Mouse (Mus musculus) spleen, adult 2 months (tissue): ENCODE results near the gene Grm7. TPM values are rescaled to one million over a fixed set of nuclear protein-coding genes. Genes with fewer than 3 reads are reported as not detected.

Source experiments
- DNase-seq, 2 experiments: peaks; one replicate each; pipeline versions ENCODE4 v3.0.0 to v3.0.0-alpha.2; 2012 to 2021; ENCODE audit warnings: low spot score in 2 of 2, low read depth in 1 of 2
- H3K27ac ChIP-seq: fragments of 200-500 bp; 2 replicates; pipeline ENCODE4 v1.5.1; 2012; ENCODE audit warnings: low read length, inconsistent platforms; ENCODE audit not compliant: insufficient read depth
- H3K27me3 ChIP-seq: fragments of 200-500 bp; 2 replicates; pipeline ENCODE4 v1.6.1; 2012; ENCODE audit warnings: mild to moderate bottlenecking, moderate library complexity, low read length, inconsistent platforms; ENCODE audit not compliant: control insufficient read depth, insufficient read depth
- H3K36me3 ChIP-seq: fragments of 200-500 bp; 2 replicates; pipeline ENCODE4 v1.6.1; 2012; ENCODE audit warnings: mild to moderate bottlenecking, low read length, inconsistent platforms; ENCODE audit not compliant: control insufficient read depth, insufficient read depth
- H3K4me1 ChIP-seq: fragments of 200-500 bp; 2 replicates; pipeline ENCODE4 v1.6.1; 2011; ENCODE audit warnings: inconsistent platforms; ENCODE audit not compliant: control insufficient read depth, insufficient read depth, insufficient read length
- H3K4me3 ChIP-seq: fragments of 200-500 bp; 2 replicates; pipeline ENCODE4 v1.5.1; 2011; ENCODE audit warnings: mild to moderate bottlenecking, inconsistent platforms; ENCODE audit not compliant: insufficient read depth, insufficient read length; ENCODE audit errors: extremely low read depth
- CTCF ChIP-seq: fragments of 200-500 bp; IDR thresholded peaks from 2 replicates; pipeline ENCODE4 v1.5.1; 2011; ENCODE audit warnings: mild to moderate bottlenecking, inconsistent platforms; ENCODE audit not compliant: insufficient read depth, insufficient read length, insufficient replicate concordance; ENCODE audit errors: extremely low read depth
- POLR2A ChIP-seq: fragments of 200-500 bp; IDR thresholded peaks from 2 replicates; pipeline ENCODE4 v1.6.1; 2011; ENCODE audit warnings: low read depth, low read length, inconsistent platforms
- WGBS: fragments of 180-500 bp; shearing (Covaris S2); methylation state at CpG from one replicate; pipeline ENCODE4 v1.1.7; 2018; 5-methylcytosine and 5-hydroxymethylcytosine counted together
- polyA plus RNA-seq: library from polyadenylated mRNA; depleted of rRNA; stranded (reverse); fragments of >200 nt; gene quantifications from 2 replicates; pipeline ENCODE4 v1.2.3, GENCODE M21; 2012

The Grm7 gene
- polyA plus RNA-seq, 1 experiment = not detected

GRCm38 (mm10) chr6:111380710-111381109 lies 735.3 kb downstream of the Grm7 start:
- Histone ChIP-seq H3K27ac (no peak overlapping the region), H3K4me3 (no peak overlapping the region), H3K27me3 (no peaks in the 10 kb centered on the region), H3K4me1 (no peaks in the 10 kb centered on the region), H3K36me3 (no peaks in the 10 kb centered on the region)
- DNase-seq = no peak
- WGBS = 66% methylated on average over 2 of the region's 2 CpGs
- TF ChIP-seq POLR2A = no peak
- TF ChIP-seq CTCF = no peak

- Histone ChIP-seq H3K36me3 (no peaks in the 10 kb centered on the region), H3K4me3 (no peak overlapping the region), H3K27ac (no peak overlapping the region), H3K27me3 (no peaks in the 10 kb centered on the region), H3K4me1 (no peaks in the 10 kb centered on the region)
- no peak for DNase-seq
- 81% methylated on average over 8 of the region's 8 CpGs for WGBS
- TF ChIP-seq POLR2A (no peak), CTCF (no peak)
These were observed 763.4 kb downstream of the Grm7 start for GRCm38 (mm10) chr6:111408750-111409149.

- no peaks in the 10 kb centered on the region for H3K4me1 ChIP-seq
- WGBS = 77% methylated on average over 1 of the region's 1 CpGs
- no peak for DNase-seq
- H3K36me3 ChIP-seq = no peaks in the 10 kb centered on the region
- no peak overlapping the region for H3K4me3 ChIP-seq
- H3K27ac ChIP-seq = no peak overlapping the region
- H3K27me3 ChIP-seq = no peaks in the 10 kb centered on the region
- no peak for TF ChIP-seq CTCF
- no peak for TF ChIP-seq POLR2A
These were observed 779.4 kb downstream of the Grm7 start for GRCm38 (mm10) chr6:111424737-111425136.

- DNase-seq = no peak
- no peak for TF ChIP-seq CTCF
- no peak for TF ChIP-seq POLR2A
These were observed 800.8 kb downstream of the Grm7 start for GRCm38 (mm10) chr6:111446228-111446627.

GRCm38 (mm10) chr6:111447851-111448250 lies 802.5 kb downstream of the Grm7 start:
- Histone ChIP-seq H3K4me1 (no peaks in the 10 kb centered on the region), H3K27me3 (no peaks in the 10 kb centered on the region), H3K27ac (no peak overlapping the region), H3K4me3 (no peak overlapping the region), H3K36me3 (no peaks in the 10 kb centered on the region)
- no peak for DNase-seq
- TF ChIP-seq POLR2A (no peak), CTCF (no peak)

More at GRCm38 (mm10) chr6:111446228-111446627, 800.8 kb downstream of the Grm7 start:
- no peak overlapping the region for H3K4me3 ChIP-seq
- H3K27ac ChIP-seq = no peak overlapping the region
- 71% methylated on average over 2 of the region's 2 CpGs for WGBS
- no peaks in the 10 kb centered on the region for H3K36me3 ChIP-seq
- H3K27me3 ChIP-seq = no peaks in the 10 kb centered on the region
- no peaks in the 10 kb centered on the region for H3K4me1 ChIP-seq

GRCm38 (mm10) chr6:111449054-111449783 lies 803.8 kb downstream of the Grm7 start:
- TF ChIP-seq CTCF (no peak), POLR2A (no peak)
- Histone ChIP-seq H3K27ac (no peak overlapping the region), H3K36me3 (no peaks in the 10 kb centered on the region), H3K4me3 (no peak overlapping the region), H3K4me1 (no peaks in the 10 kb centered on the region), H3K27me3 (no peaks in the 10 kb centered on the region)
- no peak for DNase-seq
- 40% methylated on average over 3 of the region's 3 CpGs for WGBS

GRCm38 (mm10) chr6:111481866-111482265 lies 836.5 kb downstream of the Grm7 start:
- no peak overlapping the region for H3K4me3 ChIP-seq
- 46% methylated on average over 1 of the region's 1 CpGs for WGBS
- H3K36me3 ChIP-seq = no peaks in the 10 kb centered on the region
- no peaks in the 10 kb centered on the region for H3K27me3 ChIP-seq
- no peak for DNase-seq
- TF ChIP-seq POLR2A = no peak
- no peak overlapping the region for H3K27ac ChIP-seq
- no peaks in the 10 kb centered on the region for H3K4me1 ChIP-seq
